Mouse (Mus musculus) limb, embryonic 10.5 days (tissue): ENCODE measurements at regions not wholly inside any gene's neighbourhood (a gene's known extent, or its start where the extent isn't known, plus 50 kb on each side); places are given as distances from the start of the nearest gene placed in this dataset.

Source experiments
- DNase-seq: peaks from one replicate; pipeline ENCODE4 v3.0.0-alpha.2; 2017; ENCODE audit warnings: low spot score
- H3K27ac ChIP-seq: fragments of 300-500 bp; sonication (generic); 2 replicates; pipeline ENCODE4 v1.5.1; 2016; ENCODE audit warnings: mild to moderate bottlenecking
- H3K27me3 ChIP-seq: fragments of 300-500 bp; sonication (generic); 2 replicates; pipeline ENCODE4 v1.6.1; 2016; ENCODE audit warnings: low read depth, mild to moderate bottlenecking; ENCODE audit not compliant: poor library complexity, severe bottlenecking
- H3K36me3 ChIP-seq: fragments of 300-500 bp; sonication (generic); 2 replicates; pipeline ENCODE4 v1.6.1; 2016; ENCODE audit warnings: mild to moderate bottlenecking, moderate library complexity
- H3K4me1 ChIP-seq: fragments of 300-500 bp; sonication (generic); 2 replicates; pipeline ENCODE4 v1.6.1; 2016
- H3K4me3 ChIP-seq: fragments of 300-500 bp; sonication (generic); 2 replicates; pipeline ENCODE4 v1.5.1; 2016; ENCODE audit warnings: mild to moderate bottlenecking, moderate library complexity
- H3K9me3 ChIP-seq: fragments of 300-500 bp; sonication (generic); replicated peaks from 2 replicates; pipeline ENCODE4 v1.6.1; 2016; ENCODE audit warnings: mild to moderate bottlenecking
- WGBS: fragments of 180-500 bp; shearing (Covaris S2); methylation state at CpG from one replicate; pipeline ENCODE4 v1.1.7; 2016; 5-methylcytosine and 5-hydroxymethylcytosine counted together

GRCm38 (mm10) chr6:100977201-100977691 is 143.8 kb downstream of the Ppp4r2 start:
- H3K4me3 ChIP-seq, result no peak overlapping the region
- no peaks in the 10 kb centered on the region for H3K9me3 ChIP-seq
- no peaks in the 10 kb centered on the region for H3K36me3 ChIP-seq
- peak overlapping the region; percentile 78 for H3K27ac ChIP-seq
- peaks cover 56% of the 10 kb centered on the region for H3K4me1 ChIP-seq
- 66% methylated on average over 9 of the region's 9 CpGs for WGBS
- H3K27me3 ChIP-seq, result no peaks in the 10 kb centered on the region
- peak; percentile 42 for DNase-seq

- H3K9me3 ChIP-seq, result no peaks in the 10 kb centered on the region
- 92% methylated on average over 5 of the region's 5 CpGs for WGBS
- no peak overlapping the region for H3K4me3 ChIP-seq
- H3K4me1 ChIP-seq, result peaks cover 53% of the 10 kb centered on the region
- no peaks in the 10 kb centered on the region for H3K36me3 ChIP-seq
- H3K27me3 ChIP-seq, result no peaks in the 10 kb centered on the region
- H3K27ac ChIP-seq, result peak overlapping the region; percentile 78; the same call in 1 of the 2 replicates
- DNase-seq, result no peak
Observed at GRCm38 (mm10) chr6:100978113-100978512, 144.7 kb downstream of the Ppp4r2 start.

DNA sequence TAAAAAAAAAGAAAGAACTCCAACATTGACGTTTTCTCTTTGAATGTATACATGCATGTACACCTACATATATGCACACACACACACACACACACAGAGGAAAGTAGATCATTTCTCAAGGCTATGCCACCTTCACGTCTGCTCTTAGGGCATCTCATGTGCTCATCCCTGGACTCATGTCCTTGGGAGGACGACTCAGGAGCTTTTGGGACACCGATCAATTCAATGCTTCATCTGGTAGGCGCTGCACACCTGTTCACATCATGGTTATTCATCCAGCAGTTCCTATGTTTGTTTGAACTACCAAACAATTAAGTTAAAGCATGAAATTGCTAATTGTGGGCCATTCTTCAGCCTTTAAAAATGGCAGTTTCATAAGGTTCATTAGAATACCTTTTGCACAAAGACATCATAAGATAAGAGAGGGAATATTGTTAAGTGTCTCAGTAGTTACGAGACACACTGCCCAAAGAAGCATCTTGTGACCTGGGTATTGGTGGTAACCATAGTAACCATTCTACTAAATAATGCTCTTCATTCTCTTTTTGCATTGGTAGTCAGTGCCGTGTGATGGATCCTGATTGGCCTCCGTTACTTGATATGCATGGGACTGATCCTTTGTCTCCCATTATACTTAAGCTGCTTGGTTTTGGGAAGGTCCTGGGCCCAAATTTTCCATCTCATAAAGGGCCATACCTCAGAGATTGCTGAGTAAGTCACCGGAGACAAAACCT is 145.5 kb downstream of the Ppp4r2 start:
- Histone ChIP-seq H3K27me3 (no peaks in the 10 kb centered on the region), H3K9me3 (no peaks in the 10 kb centered on the region), H3K27ac (no peak overlapping the region), H3K4me3 (no peak overlapping the region), H3K36me3 (no peaks in the 10 kb centered on the region), H3K4me1 (peaks cover 51% of the 10 kb centered on the region)
- DNase-seq, result no peak
- 91% methylated on average over 9 of the region's 9 CpGs for WGBS

GRCm38 (mm10) chr6:100980156-100980555 is 146.7 kb downstream of the Ppp4r2 start:
- 94% methylated on average over 2 of the region's 2 CpGs for WGBS
- no peak for DNase-seq
- H3K4me1 ChIP-seq, result peaks cover 52% of the 10 kb centered on the region

DNA sequence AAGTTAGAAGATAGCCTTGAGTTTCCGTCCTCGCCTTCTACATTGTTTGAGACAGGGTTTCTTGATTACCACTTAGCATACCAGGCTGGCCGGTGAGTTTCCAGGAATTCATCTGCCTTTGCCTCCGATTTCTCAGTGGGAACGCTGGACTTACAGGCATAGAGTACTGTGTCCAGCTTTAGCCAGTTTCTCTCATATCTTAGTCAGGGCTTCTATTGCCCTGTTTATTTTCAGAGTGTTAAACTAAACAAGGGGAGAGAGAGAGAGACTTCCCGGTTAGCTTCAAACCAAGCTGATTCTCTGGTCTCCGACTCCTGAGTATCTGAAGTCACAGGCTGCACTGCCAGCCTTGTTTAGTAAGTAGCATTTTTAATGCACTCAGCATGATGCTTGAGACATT is 151.4 kb downstream of the Ppp4r2 start:
- no peak for DNase-seq
- 48% methylated on average over 7 of the region's 7 CpGs for WGBS
- H3K4me3 ChIP-seq, result no peak overlapping the region
- H3K4me1 ChIP-seq, result peaks cover 30% of the 10 kb centered on the region
- H3K9me3 ChIP-seq, result no peaks in the 10 kb centered on the region
- no peaks in the 10 kb centered on the region for H3K36me3 ChIP-seq
- peak overlapping the region; percentile 79 for H3K27ac ChIP-seq
- H3K27me3 ChIP-seq, result no peaks in the 10 kb centered on the region

More at GRCm38 (mm10) chr6:100980156-100980555, 146.7 kb downstream of the Ppp4r2 start:
- no peaks in the 10 kb centered on the region for H3K27me3 ChIP-seq
- no peaks in the 10 kb centered on the region for H3K9me3 ChIP-seq
- H3K27ac ChIP-seq, result no peak overlapping the region
- no peaks in the 10 kb centered on the region for H3K36me3 ChIP-seq
- no peak overlapping the region for H3K4me3 ChIP-seq

DNA sequence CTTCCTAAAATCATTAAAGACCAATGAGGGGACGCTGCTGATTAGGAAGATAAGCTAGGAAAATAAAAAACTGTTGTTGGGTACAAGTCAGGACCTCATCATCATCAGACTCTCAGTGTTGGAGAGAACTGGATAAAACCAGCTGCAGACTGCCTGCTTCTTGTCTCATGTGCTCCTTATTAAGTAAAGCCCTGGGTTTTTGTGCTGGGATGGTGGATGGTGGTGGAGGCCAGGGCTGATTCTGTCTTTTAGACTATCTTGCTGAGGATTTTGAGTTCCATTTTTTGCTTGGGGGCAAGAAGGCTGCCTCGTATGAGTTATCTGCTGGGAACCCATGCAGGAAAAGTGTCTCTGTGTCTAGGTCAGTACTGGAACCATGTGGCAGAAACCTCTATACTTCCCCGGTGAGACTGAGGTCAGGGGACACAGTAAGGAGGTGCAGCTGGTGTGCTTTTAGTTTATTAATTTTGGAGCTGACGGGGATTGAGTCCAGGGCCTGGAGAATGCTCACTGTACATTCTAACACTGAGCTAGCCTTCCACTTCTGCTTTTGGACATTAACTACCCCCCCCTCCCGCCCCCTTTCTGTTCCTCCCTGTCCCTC is 152.0 kb downstream of the Ppp4r2 start:
- no peaks in the 10 kb centered on the region for H3K36me3 ChIP-seq
- DNase-seq, result peak; percentile 48
- no peaks in the 10 kb centered on the region for H3K27me3 ChIP-seq
- 41% methylated on average over 5 of the region's 5 CpGs for WGBS
- peaks cover 30% of the 10 kb centered on the region for H3K4me1 ChIP-seq
- H3K27ac ChIP-seq, result peak overlapping the region; percentile 79
- H3K4me3 ChIP-seq, result no peak overlapping the region
- no peaks in the 10 kb centered on the region for H3K9me3 ChIP-seq

DNA sequence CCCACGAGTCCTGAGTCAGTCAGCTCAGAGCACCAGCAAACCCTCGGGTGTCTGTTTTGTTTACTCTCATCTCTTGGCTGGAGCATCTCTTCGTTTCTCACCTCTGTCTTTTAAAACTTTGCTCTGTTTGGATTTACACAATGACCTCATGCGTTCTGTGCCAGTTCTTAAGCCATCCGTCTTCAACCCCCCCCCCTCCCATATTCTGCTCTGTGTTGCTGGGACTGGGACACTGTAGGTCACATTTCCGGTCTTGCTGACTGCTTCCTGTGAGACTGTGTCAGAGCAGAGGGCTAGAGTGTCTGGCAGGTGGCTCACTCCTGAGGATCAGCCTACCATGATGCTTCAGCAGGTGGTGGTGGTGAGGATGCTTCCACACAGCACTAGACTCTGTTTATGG is 155.1 kb downstream of the Ppp4r2 start:
- 60% methylated on average over 6 of the region's 6 CpGs for WGBS
- no peaks in the 10 kb centered on the region for H3K9me3 ChIP-seq
- H3K4me3 ChIP-seq, result no peak overlapping the region
- H3K36me3 ChIP-seq, result no peaks in the 10 kb centered on the region
- no peak overlapping the region for H3K27ac ChIP-seq
- no peak for DNase-seq
- H3K4me1 ChIP-seq, result peaks cover 36% of the 10 kb centered on the region
- H3K27me3 ChIP-seq, result no peaks in the 10 kb centered on the region

- H3K36me3 ChIP-seq, result no peaks in the 10 kb centered on the region
- peaks cover 28% of the 10 kb centered on the region for H3K4me1 ChIP-seq
- H3K27ac ChIP-seq, result no peak overlapping the region
- no peaks in the 10 kb centered on the region for H3K27me3 ChIP-seq
- no peak overlapping the region for H3K4me3 ChIP-seq
- WGBS, result 57% methylated on average over 1 of the region's 1 CpGs
- no peaks in the 10 kb centered on the region for H3K9me3 ChIP-seq
- DNase-seq, result no peak
Observed at GRCm38 (mm10) chr6:100993421-100993820, 160.0 kb downstream of the Ppp4r2 start.

GRCm38 (mm10) chr6:100995874-100996560 is 162.6 kb downstream of the Ppp4r2 start:
- Histone ChIP-seq H3K4me1 (peaks cover 28% of the 10 kb centered on the region), H3K4me3 (no peak overlapping the region), H3K27me3 (no peaks in the 10 kb centered on the region), H3K9me3 (no peaks in the 10 kb centered on the region), H3K27ac (0 out of 2 replicates have a peak overlapping the region, but pooled peaks have one; percentile 30), H3K36me3 (no peaks in the 10 kb centered on the region)
- DNase-seq, result no peak
- WGBS, result 39% methylated on average over 6 of the region's 6 CpGs

- Histone ChIP-seq H3K4me1 (peaks cover 23% of the 10 kb centered on the region), H3K27ac (no peak overlapping the region), H3K27me3 (no peaks in the 10 kb centered on the region), H3K36me3 (no peaks in the 10 kb centered on the region), H3K4me3 (no peak overlapping the region), H3K9me3 (no peaks in the 10 kb centered on the region)
- WGBS, result 91% methylated on average over 1 of the region's 1 CpGs
- DNase-seq, result no peak
Observed at GRCm38 (mm10) chr6:100998285-100998684, 164.9 kb downstream of the Ppp4r2 start.

GRCm38 (mm10) chr6:101003901-101004300 is 170.5 kb downstream of the Ppp4r2 start:
- Histone ChIP-seq H3K4me3 (no peak overlapping the region), H3K36me3 (no peaks in the 10 kb centered on the region), H3K27ac (no peak overlapping the region), H3K4me1 (no peaks in the 10 kb centered on the region), H3K9me3 (no peaks in the 10 kb centered on the region), H3K27me3 (no peaks in the 10 kb centered on the region)
- no peak for DNase-seq
- WGBS, result 97% methylated on average over 1 of the region's 1 CpGs

GRCm38 (mm10) chr6:101021650-101022049 is 188.2 kb downstream of the Ppp4r2 start:
- Histone ChIP-seq H3K9me3 (no peaks in the 10 kb centered on the region), H3K36me3 (no peaks in the 10 kb centered on the region), H3K4me3 (no peak overlapping the region), H3K4me1 (0 out of 2 replicates have a peak, but pooled peaks cover 4% of the 10 kb centered on the region), H3K27ac (no peak overlapping the region), H3K27me3 (no peaks in the 10 kb centered on the region)
- DNase-seq, result no peak
- 84% methylated on average over 3 of the region's 3 CpGs for WGBS

DNA sequence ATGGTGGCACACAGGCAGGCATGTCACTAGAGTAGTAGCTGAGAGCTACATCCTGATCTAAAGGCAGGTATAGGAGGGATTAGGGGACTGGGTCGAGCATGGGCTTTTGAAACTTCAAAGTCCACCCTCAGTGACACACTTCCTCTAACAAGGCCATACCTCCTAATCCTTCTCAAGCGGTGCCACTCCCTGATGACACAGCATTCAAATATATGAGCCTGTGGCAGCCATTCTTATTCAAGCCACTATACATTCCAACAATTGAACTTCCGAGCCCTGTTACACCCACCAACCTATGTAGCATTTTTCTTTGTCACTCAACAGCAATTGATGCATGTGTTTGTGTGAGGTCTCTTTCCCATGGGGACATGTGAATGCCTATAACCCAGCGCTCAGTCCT is 192.4 kb downstream of the Ppp4r2 start:
- DNase-seq, result no peak
- Histone ChIP-seq H3K9me3 (no peaks in the 10 kb centered on the region), H3K4me3 (no peak overlapping the region), H3K4me1 (peaks cover 29% of the 10 kb centered on the region), H3K36me3 (no peaks in the 10 kb centered on the region), H3K27me3 (no peaks in the 10 kb centered on the region), H3K27ac (no peak overlapping the region)
- 90% methylated on average over 4 of the region's 4 CpGs for WGBS
